Mouse (Mus musculus) heart, adult 2 months (tissue): ENCODE measurements around the gene Ubac2. TPM values are rescaled to one million over a fixed set of nuclear protein-coding genes. Genes with fewer than 3 reads are reported as not detected.

ENCODE experiments used
- DNase-seq, 2 experiments: peaks; one replicate each; pipeline ENCODE4 v3.0.0; 2021
- H3K27ac ChIP-seq: fragments of 200-600 bp; 2 replicates; pipeline ENCODE4 v1.8.1; 2022
- H3K27me3 ChIP-seq: fragments of 200-500 bp; 2 replicates; pipeline ENCODE4 v1.6.1; 2012; ENCODE audit warnings: mild to moderate bottlenecking, low read length, inconsistent platforms, mixed read lengths; ENCODE audit not compliant: control insufficient read depth, insufficient read depth
- H3K36me3 ChIP-seq: fragments of 200-500 bp; 2 replicates; pipeline ENCODE4 v1.6.1; 2012; ENCODE audit warnings: low read length, inconsistent platforms; ENCODE audit not compliant: control insufficient read depth, insufficient read depth
- H3K4me1 ChIP-seq: fragments of 200-500 bp; 2 replicates; pipeline ENCODE4 v1.6.1; 2011; ENCODE audit warnings: low read length; ENCODE audit not compliant: control insufficient read depth, insufficient read depth
- H3K4me3 ChIP-seq: fragments of 200-600 bp; 2 replicates; pipeline ENCODE4 v1.8.1; 2022
- H3K79me2 ChIP-seq: fragments of 200-500 bp; replicated peaks from 2 replicates; pipeline ENCODE4 v1.6.1; 2012; ENCODE audit warnings: mild to moderate bottlenecking, inconsistent platforms, low read length, moderate library complexity, mixed read lengths; ENCODE audit not compliant: control insufficient read depth, insufficient read depth
- H3K9ac ChIP-seq: fragments of 200-500 bp; 2 replicates; pipeline ENCODE4 v1.6.1; 2012; ENCODE audit warnings: low read depth, mild to moderate bottlenecking, control low read depth, inconsistent platforms, low read length, mixed read lengths
- CTCF ChIP-seq: fragments of 200-600 bp; IDR thresholded peaks from 2 replicates; pipeline ENCODE4 v1.8.1; 2022; ENCODE audit warnings: antibody characterized with exemption, mild to moderate bottlenecking, moderate library complexity
- EP300 ChIP-seq: fragments of 200-500 bp; IDR thresholded peaks from 2 replicates; pipeline ENCODE4 v1.6.1; 2011; ENCODE audit warnings: low read depth, low read length, control low read depth; ENCODE audit not compliant: insufficient read depth
- POLR2A ChIP-seq: fragments of 200-500 bp; IDR thresholded peaks from 2 replicates; pipeline ENCODE4 v1.6.1; 2011; ENCODE audit warnings: mild to moderate bottlenecking, low read depth, low read length, control low read depth; ENCODE audit not compliant: insufficient read depth
- WGBS: fragments of 180-500 bp; shearing (Covaris S2); methylation state at CpG from one replicate; pipeline ENCODE4 v1.1.7; 2018; 5-methylcytosine and 5-hydroxymethylcytosine counted together
- intact Hi-C: fragments of 180-260 bp; cut with DNase I; formaldehyde crosslinking; loops from one replicate; pipeline ENCODE4 v1.15.1; 2025
- polyA plus RNA-seq: library from polyadenylated mRNA; depleted of rRNA; stranded (reverse); fragments of >200 nt; gene quantifications from 2 replicates; pipeline ENCODE4 v1.2.3, GENCODE M21; 2012
- total RNA-seq, 2 experiments: library from RNA; stranded (reverse); gene quantifications; 2 replicates each; pipeline ENCODE4 v1.2.3; 2021

Ubac2 gene
- total and polyA plus RNA-seq, 3 experiments: 30.4 to 37.0 (median 31.9) TPM

- Histone ChIP-seq H3K4me3 (no peak overlapping the region), H3K27me3 (no peaks in the 10 kb centered on the region), H3K27ac (no peak overlapping the region), H3K4me1 (peaks cover 2% of the 10 kb centered on the region), H3K9ac (no peak overlapping the region), H3K79me2 (no peaks in the 10 kb centered on the region), H3K36me3 (peaks cover 2% of the 10 kb centered on the region; the same call in 1 of the 2 replicates)
- intact Hi-C loops: loop anchor here (5.0 kb wide), 1 partner anchor 49 kb away; no protein-coding TSS in a partner anchor
- TF ChIP-seq EP300 (no peak), POLR2A (no peak), CTCF (no peak)
- WGBS: 77% methylated on average over 1 of the region's 1 CpGs
- no peak for DNase-seq
These were observed 103.1 kb downstream of the Ubac2 start for GRCm38 (mm10) chr14:121981531-121981930.

- intact Hi-C loops: loop anchor here (5.0 kb wide), 1 partner anchor 51 kb away; no protein-coding TSS in a partner anchor
- no peak overlapping the region for H3K4me3 ChIP-seq
- no peak overlapping the region; the same call in 1 of the 2 replicates for H3K27ac ChIP-seq
- 40% methylated on average over 8 of the region's 8 CpGs for WGBS
- DNase-seq: no peak
- no peak for TF ChIP-seq POLR2A
- TF ChIP-seq EP300: no peak
- TF ChIP-seq CTCF: no peak
- H3K4me1 ChIP-seq: peaks cover 3% of the 10 kb centered on the region
- H3K79me2 ChIP-seq: no peaks in the 10 kb centered on the region
- H3K36me3 ChIP-seq: peaks cover 2% of the 10 kb centered on the region; the same call in 1 of the 2 replicates
- H3K9ac ChIP-seq: no peak overlapping the region
- H3K27me3 ChIP-seq: no peaks in the 10 kb centered on the region
These were observed 104.9 kb downstream of the Ubac2 start for GRCm38 (mm10) chr14:121983009-121983933.

- Histone ChIP-seq H3K27ac (no peak overlapping the region), H3K36me3 (peaks cover 2% of the 10 kb centered on the region; the same call in 1 of the 2 replicates), H3K27me3 (no peaks in the 10 kb centered on the region), H3K4me3 (no peak overlapping the region), H3K79me2 (no peaks in the 10 kb centered on the region), H3K4me1 (peaks cover 3% of the 10 kb centered on the region), H3K9ac (no peak overlapping the region)
- TF ChIP-seq POLR2A (no peak), CTCF (no peak)
- intact Hi-C loops: no loop called here
- no peak for DNase-seq
- WGBS: 40% methylated on average over 3 of the region's 3 CpGs
These were observed 107.1 kb downstream of the Ubac2 start for GRCm38 (mm10) chr14:121985477-121985876.

GRCm38 (mm10) chr14:121986028-121986427 is 107.6 kb downstream of the Ubac2 start:
- peaks cover 2% of the 10 kb centered on the region; the same call in 1 of the 2 replicates for H3K36me3 ChIP-seq
- H3K27ac ChIP-seq: no peak overlapping the region
- intact Hi-C loops: no loop called here
- peaks cover 3% of the 10 kb centered on the region for H3K4me1 ChIP-seq
- WGBS: 55% methylated on average over 6 of the region's 6 CpGs
- H3K27me3 ChIP-seq: no peaks in the 10 kb centered on the region
- TF ChIP-seq POLR2A (no peak), EP300 (no peak), CTCF (no peak)
- no peak overlapping the region for H3K4me3 ChIP-seq
- H3K79me2 ChIP-seq: no peaks in the 10 kb centered on the region
- no peak for DNase-seq
- no peak overlapping the region for H3K9ac ChIP-seq

- intact Hi-C loops: no loop called here
- H3K4me1 ChIP-seq: peaks cover 4% of the 10 kb centered on the region
- H3K4me3 ChIP-seq: no peak overlapping the region
- DNase-seq: no peak
- H3K27ac ChIP-seq: no peak overlapping the region
- TF ChIP-seq EP300 (no peak), POLR2A (no peak), CTCF (no peak)
- H3K79me2 ChIP-seq: no peaks in the 10 kb centered on the region
- H3K27me3 ChIP-seq: no peaks in the 10 kb centered on the region
- no peak overlapping the region for H3K9ac ChIP-seq
- H3K36me3 ChIP-seq: peaks cover 2% of the 10 kb centered on the region; the same call in 1 of the 2 replicates
- 81% methylated on average over 1 of the region's 1 CpGs for WGBS
These were observed 108.9 kb downstream of the Ubac2 start for GRCm38 (mm10) chr14:121987287-121987686.

GRCm38 (mm10) chr14:121987691-121988090 is 109.3 kb downstream of the Ubac2 start:
- Histone ChIP-seq H3K36me3 (peaks cover 1% of the 10 kb centered on the region; the same call in 1 of the 2 replicates), H3K9ac (no peak overlapping the region), H3K4me3 (no peak overlapping the region), H3K79me2 (no peaks in the 10 kb centered on the region), H3K27me3 (no peaks in the 10 kb centered on the region), H3K27ac (no peak overlapping the region), H3K4me1 (peaks cover 6% of the 10 kb centered on the region)
- TF ChIP-seq EP300: no peak
- TF ChIP-seq POLR2A: no peak
- TF ChIP-seq CTCF: no peak
- intact Hi-C loops: no loop called here
- no peak for DNase-seq
- 73% methylated on average over 4 of the region's 4 CpGs for WGBS
